Mouse (Mus musculus): ENCODE data around the gene B4galnt1. TPM values are rescaled to one million over a fixed set of nuclear protein-coding genes. Genes with fewer than 3 reads are reported as not detected.

The B4galnt1 gene
- polyA plus RNA-seq, 1 experiment, result 54.8 TPM

- 18% methylated on average over 15 of the region's 15 CpGs for WGBS
- Histone ChIP-seq H3K27ac (ENCODE audit: control insufficient read depth, insufficient read depth, low read depth, low read length, poor library complexity) (peak overlapping the region; percentile 99), H3K4me3 (replicated peaks; ENCODE audit: control insufficient read depth, low read depth, low read length) (peak overlapping the region; percentile 93), H3K4me1 (ENCODE audit: control insufficient read depth, insufficient read depth, low read length) (peaks cover 7% of the 10 kb centered on the region; the same call in 1 of the 2 replicates)
- no peak for TF ChIP-seq POLR2A (IDR thresholded peaks at IDR 0.05; ENCODE audit: borderline replicate concordance, control insufficient read depth, low read depth, low read length)
- no peak for TF ChIP-seq CTCF (IDR thresholded peaks at IDR 0.05; ENCODE audit: control insufficient read depth, insufficient read depth, low read length)
Measured at GRCm38 (mm10) chr10:127166771-127167613, 2.0 kb downstream of the B4galnt1 start.

- peak overlapping the region; percentile 38 for H3K4me3 ChIP-seq (replicated peaks; ENCODE audit: control insufficient read depth, low read depth, low read length)
- TF ChIP-seq POLR2A (IDR thresholded peaks at IDR 0.05; ENCODE audit: borderline replicate concordance, control insufficient read depth, low read depth, low read length) (no peak), CTCF (IDR thresholded peaks at IDR 0.05; ENCODE audit: control insufficient read depth, insufficient read depth, low read length) (no peak)
- peaks cover 7% of the 10 kb centered on the region; the same call in 1 of the 2 replicates for H3K4me1 ChIP-seq (ENCODE audit: control insufficient read depth, insufficient read depth, low read length)
- WGBS, result 46% methylated on average over 10 of the region's 10 CpGs
- H3K27ac ChIP-seq (ENCODE audit: control insufficient read depth, insufficient read depth, low read depth, low read length, poor library complexity), result peak overlapping the region; percentile 57
Measured at GRCm38 (mm10) chr10:127167614-127168192, 2.7 kb downstream of the B4galnt1 start.

GRCm38 (mm10) chr10:127170002-127170401 is 5.0 kb downstream of the B4galnt1 start:
- 74% methylated on average over 22 of the region's 22 CpGs for WGBS
- Histone ChIP-seq H3K4me1 (ENCODE audit: control insufficient read depth, insufficient read depth, low read length) (peaks cover 5% of the 10 kb centered on the region; the same call in 1 of the 2 replicates), H3K27ac (ENCODE audit: control insufficient read depth, insufficient read depth, low read depth, low read length, poor library complexity) (no peak overlapping the region), H3K4me3 (replicated peaks; ENCODE audit: control insufficient read depth, low read depth, low read length) (no peak overlapping the region)
- TF ChIP-seq POLR2A (IDR thresholded peaks at IDR 0.05; ENCODE audit: borderline replicate concordance, control insufficient read depth, low read depth, low read length) (no peak), CTCF (IDR thresholded peaks at IDR 0.05; ENCODE audit: control insufficient read depth, insufficient read depth, low read length) (no peak)

GRCm38 (mm10) chr10:127170837-127171272 is 5.8 kb downstream of the B4galnt1 start:
- TF ChIP-seq CTCF (IDR thresholded peaks at IDR 0.05; ENCODE audit: control insufficient read depth, insufficient read depth, low read length) (peak; percentile 94), POLR2A (IDR thresholded peaks at IDR 0.05; ENCODE audit: borderline replicate concordance, control insufficient read depth, low read depth, low read length) (peak; percentile 35; the same call in 1 of the 2 replicates)
- Histone ChIP-seq H3K4me1 (ENCODE audit: control insufficient read depth, insufficient read depth, low read length) (peaks cover 5% of the 10 kb centered on the region; the same call in 1 of the 2 replicates), H3K4me3 (replicated peaks; ENCODE audit: control insufficient read depth, low read depth, low read length) (peak overlapping the region; percentile 60), H3K27ac (ENCODE audit: control insufficient read depth, insufficient read depth, low read depth, low read length, poor library complexity) (peak overlapping the region; percentile 16; the same call in 1 of the 2 replicates)
- 2% methylated on average over 29 of the region's 29 CpGs for WGBS

- Histone ChIP-seq H3K4me3 (replicated peaks; ENCODE audit: control insufficient read depth, low read depth, low read length) (no peak overlapping the region), H3K27ac (ENCODE audit: control insufficient read depth, insufficient read depth, low read depth, low read length, poor library complexity) (no peak overlapping the region), H3K4me1 (ENCODE audit: control insufficient read depth, insufficient read depth, low read length) (peaks cover 3% of the 10 kb centered on the region; the same call in 1 of the 2 replicates)
- WGBS, result 89% methylated on average over 15 of the region's 15 CpGs
- no peak for TF ChIP-seq POLR2A (IDR thresholded peaks at IDR 0.05; ENCODE audit: borderline replicate concordance, control insufficient read depth, low read depth, low read length)
- no peak for TF ChIP-seq CTCF (IDR thresholded peaks at IDR 0.05; ENCODE audit: control insufficient read depth, insufficient read depth, low read length)
Measured at GRCm38 (mm10) chr10:127171631-127172200, 6.7 kb downstream of the B4galnt1 start.

GRCm38 (mm10) chr10:127173148-127174065 is 8.4 kb downstream of the B4galnt1 start:
- Histone ChIP-seq H3K4me1 (ENCODE audit: control insufficient read depth, insufficient read depth, low read length) (peaks cover 2% of the 10 kb centered on the region; the same call in 1 of the 2 replicates), H3K27ac (ENCODE audit: control insufficient read depth, insufficient read depth, low read depth, low read length, poor library complexity) (no peak overlapping the region), H3K4me3 (replicated peaks; ENCODE audit: control insufficient read depth, low read depth, low read length) (no peak overlapping the region)
- TF ChIP-seq CTCF (IDR thresholded peaks at IDR 0.05; ENCODE audit: control insufficient read depth, insufficient read depth, low read length) (no peak), POLR2A (IDR thresholded peaks at IDR 0.05; ENCODE audit: borderline replicate concordance, control insufficient read depth, low read depth, low read length) (no peak)
- 62% methylated on average over 16 of the region's 16 CpGs for WGBS

GRCm38 (mm10) chr10:127174170-127174569 is 9.1 kb downstream of the B4galnt1 start:
- no peak for TF ChIP-seq POLR2A (IDR thresholded peaks at IDR 0.05; ENCODE audit: borderline replicate concordance, control insufficient read depth, low read depth, low read length)
- no peak for TF ChIP-seq CTCF (IDR thresholded peaks at IDR 0.05; ENCODE audit: control insufficient read depth, insufficient read depth, low read length)
- 78% methylated on average over 7 of the region's 7 CpGs for WGBS
- Histone ChIP-seq H3K27ac (ENCODE audit: control insufficient read depth, insufficient read depth, low read depth, low read length, poor library complexity) (no peak overlapping the region), H3K4me3 (replicated peaks; ENCODE audit: control insufficient read depth, low read depth, low read length) (no peak overlapping the region), H3K4me1 (ENCODE audit: control insufficient read depth, insufficient read depth, low read length) (peaks cover 2% of the 10 kb centered on the region; the same call in 1 of the 2 replicates)

All from bone marrow, adult 2 months (tissue).